Mouse (Mus musculus): ENCODE results near the gene Ipo7.

DNA sequence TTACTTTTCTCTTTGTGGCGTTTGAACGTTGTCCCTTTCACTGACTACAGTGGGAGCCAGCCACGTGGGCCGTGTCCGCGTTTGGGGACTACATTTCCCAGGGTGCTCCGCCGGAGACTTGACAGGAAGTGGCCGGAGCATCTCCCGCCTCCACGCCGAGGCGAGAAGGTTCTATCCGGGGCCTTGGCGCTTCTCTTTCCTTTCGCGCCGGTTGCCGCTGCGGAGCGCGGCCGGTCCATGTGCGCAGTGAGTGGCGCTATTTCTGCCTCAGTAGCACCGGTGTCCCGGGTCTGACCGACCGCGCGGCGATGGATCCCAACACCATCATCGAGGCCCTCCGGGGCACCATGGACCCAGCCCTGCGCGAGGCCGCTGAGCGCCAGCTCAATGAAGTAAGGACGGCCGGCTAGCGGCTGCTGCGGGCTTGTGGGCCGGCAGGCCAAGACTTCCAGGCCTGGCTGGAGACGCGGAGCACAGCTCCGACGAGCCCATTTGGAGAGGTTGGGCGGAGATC is at the start of gene Ipo7:
- TF ChIP-seq POLR2A (IDR thresholded peaks at IDR 0.05; ENCODE audit: insufficient read depth, low read depth, low read length) (peak; percentile 91), CTCF (IDR thresholded peaks at IDR 0.05; ENCODE audit: insufficient read depth, low read depth, low read length) (no peak)
